ENCODE assay signal across 9 mouse cellular contexts in genomic region chr4:62669094-62670071, GRCm38 (mm10).
DNase-seq lines count a peak whose midpoint lies in the region; ATAC-seq and TF ChIP-seq lines count a peak whose summit lies in the region.
"Had no signal": no experiment of that assay in that cellular context is flagged by ENCODE, and none has a peak within 500 bp of the region (broad histone marks: within the 10 kb centered on the region; RNA-seq: fewer than 3 reads in every experiment).

No protein-coding gene starts in this region.

- 85% methylated on average over 13 of the region's 13 CpGs for WGBS in midbrain, embryonic 16.5 days
- WGBS in midbrain, embryonic 10.5 days = 87% methylated on average over 13 of the region's 13 CpGs
- 31% methylated on average over 13 of the region's 13 CpGs for WGBS in heart, adult 2 months

- DNase-seq in midbrain, embryonic 10.5 days (ENCODE audit: low spot score) = no peak
- peak; percentile 71 to 74 for DNase-seq in heart, adult 2 months
- peak; percentile 72 for DNase-seq in kidney, postnatal 10 days
- peak; percentile 64 for DNase-seq in testis, postnatal 14 days (ENCODE audit: low spot score)
- DNase-seq in embryo, embryonic 9.5 days (ENCODE audit: extremely low spot score) = no peak
- no peak for DNase-seq in left cerebral cortex, postnatal 25 days (ENCODE audit: low spot score in 2 of 2)
- DNase-seq in left cerebral cortex, adult 8-10 months (ENCODE audit: low spot score in 2 of 2) = no peak

- TF ChIP-seq EP300 in heart, adult 2 months (IDR thresholded peaks at IDR 0.05; ENCODE audit: insufficient read depth, low read depth, low read length) = 0 out of 2 replicates have a peak, but pooled peaks have one; percentile 18

- no peaks in the 10 kb centered on the region for H3K27me3 ChIP-seq in midbrain, embryonic 16.5 days (ENCODE audit: control insufficient read depth, insufficient read depth, low read depth, low read length)
- H3K27me3 ChIP-seq in midbrain, embryonic 10.5 days (ENCODE audit: low read depth, poor library complexity, severe bottlenecking) = peaks cover 17% of the 10 kb centered on the region
- H3K27me3 ChIP-seq in heart, adult 2 months (ENCODE audit: control insufficient read depth, insufficient read depth, low read length) = no peaks in the 10 kb centered on the region

- 0 out of 2 replicates have a peak, but pooled peaks have one; percentile 9 for TF ChIP-seq CTCF in heart, adult 2 months (IDR thresholded peaks at IDR 0.05)

- H3K9me3 ChIP-seq in midbrain, embryonic 16.5 days (replicated peaks; ENCODE audit: control insufficient read depth, low read length, poor library complexity, severe bottlenecking) = no peaks in the 10 kb centered on the region
- H3K9me3 ChIP-seq in midbrain, embryonic 10.5 days (replicated peaks) = no peaks in the 10 kb centered on the region

- no peaks in the 10 kb centered on the region for H3K79me2 ChIP-seq in heart, adult 2 months (replicated peaks; ENCODE audit: control insufficient read depth, insufficient read depth, low read length)

- H3K4me2 ChIP-seq in midbrain, embryonic 16.5 days (ENCODE audit: low read length) = no peak overlapping the region

- H3K4me3 ChIP-seq in midbrain, embryonic 16.5 days (ENCODE audit: low read depth, low read length) = no peak overlapping the region
- no peak overlapping the region for H3K4me3 ChIP-seq in midbrain, embryonic 10.5 days
- H3K4me3 ChIP-seq in heart, adult 2 months = no peak overlapping the region

- H3K36me3 ChIP-seq in midbrain, embryonic 16.5 days (ENCODE audit: control insufficient read depth, insufficient read depth, low read length) = no peaks in the 10 kb centered on the region
- H3K36me3 ChIP-seq in midbrain, embryonic 10.5 days = no peaks in the 10 kb centered on the region
- peaks cover 2% of the 10 kb centered on the region; the same call in 1 of the 2 replicates for H3K36me3 ChIP-seq in heart, adult 2 months (ENCODE audit: control insufficient read depth, insufficient read depth, low read length)
- H3K36me3 ChIP-seq: G1E had no signal

- peaks cover 2% of the 10 kb centered on the region; the same call in 1 of the 2 replicates for H3K4me1 ChIP-seq in midbrain, embryonic 16.5 days (ENCODE audit: control insufficient read depth, insufficient read depth, low read length)
- H3K4me1 ChIP-seq in midbrain, embryonic 10.5 days = peaks cover 19% of the 10 kb centered on the region
- peaks cover 19% of the 10 kb centered on the region for H3K4me1 ChIP-seq in heart, adult 2 months (ENCODE audit: control insufficient read depth, insufficient read depth, low read length)

- no peak overlapping the region for H3K27ac ChIP-seq in midbrain, embryonic 16.5 days (ENCODE audit: low read length)
- H3K27ac ChIP-seq in midbrain, embryonic 10.5 days (replicated peaks) = no peak overlapping the region
- peak overlapping the region; percentile 17; the same call in 1 of the 2 replicates for H3K27ac ChIP-seq in heart, adult 2 months

- no peak for ATAC-seq in midbrain, embryonic 16.5 days

- H3K9ac ChIP-seq in midbrain, embryonic 16.5 days (ENCODE audit: low read depth, low read length) = 0 out of 2 replicates have a peak overlapping the region, but pooled peaks have one; percentile 10
- H3K9ac ChIP-seq in heart, adult 2 months (ENCODE audit: low read depth, low read length) = peak overlapping the region; percentile 15; the same call in 1 of the 2 replicates

- no peak for TF ChIP-seq POLR2A in heart, adult 2 months (IDR thresholded peaks at IDR 0.05; ENCODE audit: insufficient read depth, low read depth, low read length)

- intact Hi-C loops in heart, adult 2 months (cut with DNase I) = no loop called here
- intact Hi-C loops in left cerebral cortex, postnatal 25 days (cut with DNase I) = no loop called here

Comparison
In these comparisons a context has a peak if more than half of its experiments do, and no peak if none do; other contexts are left out.
1. DNase-seq: peak in heart, adult 2 months (2 of 2), kidney, postnatal 10 days (single experiment) and testis, postnatal 14 days (single experiment); none in midbrain, embryonic 10.5 days (single experiment), embryo, embryonic 9.5 days (single experiment), left cerebral cortex, postnatal 25 days (0 of 2) and left cerebral cortex, adult 8-10 months (0 of 2).